Mouse (Mus musculus): ENCODE results near the gene Pphln1. TPM values are rescaled to one million over a fixed set of nuclear protein-coding genes. Genes with fewer than 3 reads are reported as not detected.

Pphln1 gene
- polyA plus RNA-seq, 2 experiments: 20.6 to 32.5 TPM

- WGBS: 52% methylated on average over 5 of the region's 5 CpGs
- no peak for TF ChIP-seq POLR2A (IDR thresholded peaks at IDR 0.05; ENCODE audit: borderline replicate concordance, extremely low read depth, insufficient read depth, insufficient read length)
- no peaks in the 10 kb centered on the region; the same call in 1 of the 2 replicates for H3K4me1 ChIP-seq (ENCODE audit: control insufficient read depth, insufficient read depth, low read length)
- H3K4me3 ChIP-seq (replicated peaks; ENCODE audit: low read length): no peak overlapping the region
- no peak overlapping the region for H3K4me2 ChIP-seq (replicated peaks; ENCODE audit: low read depth, low read length, severe bottlenecking)
- H3K9ac ChIP-seq (ENCODE audit: low read depth, low read length, severe bottlenecking): no peak overlapping the region
- no peaks in the 10 kb centered on the region for H3K27me3 ChIP-seq (ENCODE audit: control insufficient read depth, insufficient read depth, low read length)
- ATAC-seq (ENCODE audit: low FRiP score, low read depth) (no peak), DNase-seq (ENCODE audit: low spot score) (no peak)
- H3K36me3 ChIP-seq (ENCODE audit: control insufficient read depth, insufficient read depth, low read length): peaks cover 25% of the 10 kb centered on the region
- H3K9me3 ChIP-seq (ENCODE audit: control insufficient read depth, low read length): no peaks in the 10 kb centered on the region
- no peak overlapping the region for H3K27ac ChIP-seq (replicated peaks; ENCODE audit: low read depth, low read length)
Observed at GRCm38 (mm10) chr15:93459422-93459821, 61.3 kb downstream of the Pphln1 start.

- H3K9me3 ChIP-seq (ENCODE audit: control insufficient read depth, low read length): no peaks in the 10 kb centered on the region
- no peak overlapping the region for H3K4me3 ChIP-seq (replicated peaks; ENCODE audit: low read length)
- 96% methylated on average over 23 of the region's 23 CpGs for WGBS
- no peak overlapping the region for H3K27ac ChIP-seq (replicated peaks; ENCODE audit: low read depth, low read length)
- H3K27me3 ChIP-seq (ENCODE audit: control insufficient read depth, insufficient read depth, low read length): no peaks in the 10 kb centered on the region
- DNase-seq (ENCODE audit: low spot score) (no peak), ATAC-seq (ENCODE audit: low FRiP score, low read depth) (no peak)
- TF ChIP-seq POLR2A (IDR thresholded peaks at IDR 0.05; ENCODE audit: borderline replicate concordance, extremely low read depth, insufficient read depth, insufficient read length): no peak
- no peaks in the 10 kb centered on the region; the same call in 1 of the 2 replicates for H3K4me1 ChIP-seq (ENCODE audit: control insufficient read depth, insufficient read depth, low read length)
- H3K36me3 ChIP-seq (ENCODE audit: control insufficient read depth, insufficient read depth, low read length): peaks cover 31% of the 10 kb centered on the region
- H3K9ac ChIP-seq (ENCODE audit: low read depth, low read length, severe bottlenecking): no peak overlapping the region
- no peak overlapping the region for H3K4me2 ChIP-seq (replicated peaks; ENCODE audit: low read depth, low read length, severe bottlenecking)
Observed at GRCm38 (mm10) chr15:93461066-93461465, 62.9 kb downstream of the Pphln1 start.

- WGBS: 70% methylated on average over 12 of the region's 12 CpGs
- no peak overlapping the region for H3K27ac ChIP-seq (replicated peaks; ENCODE audit: low read depth, low read length)
Observed at GRCm38 (mm10) chr15:93471651-93472050, 73.5 kb downstream of the Pphln1 start.

GRCm38 (mm10) chr15:93472089-93472488 lies 73.9 kb downstream of the Pphln1 start:
- Histone ChIP-seq H3K36me3 (ENCODE audit: control insufficient read depth, insufficient read depth, low read length) (peaks cover 7% of the 10 kb centered on the region; the same call in 1 of the 2 replicates), H3K4me2 (replicated peaks; ENCODE audit: low read depth, low read length, severe bottlenecking) (no peak overlapping the region), H3K9ac (ENCODE audit: low read depth, low read length, severe bottlenecking) (no peak overlapping the region), H3K4me3 (replicated peaks; ENCODE audit: low read length) (no peak overlapping the region), H3K27me3 (ENCODE audit: control insufficient read depth, insufficient read depth, low read length) (no peaks in the 10 kb centered on the region), H3K27ac (replicated peaks; ENCODE audit: low read depth, low read length) (no peak overlapping the region), H3K4me1 (ENCODE audit: control insufficient read depth, insufficient read depth, low read length) (0 out of 2 replicates have a peak, but pooled peaks cover 5% of the 10 kb centered on the region), H3K9me3 (ENCODE audit: control insufficient read depth, low read length) (no peaks in the 10 kb centered on the region)
- DNase-seq (ENCODE audit: low spot score) (no peak), ATAC-seq (ENCODE audit: low FRiP score, low read depth) (no peak)
- no peak for TF ChIP-seq POLR2A (IDR thresholded peaks at IDR 0.05; ENCODE audit: borderline replicate concordance, extremely low read depth, insufficient read depth, insufficient read length)
- WGBS: 71% methylated on average over 1 of the region's 1 CpGs

More at GRCm38 (mm10) chr15:93471651-93472050, 73.5 kb downstream of the Pphln1 start:
- TF ChIP-seq POLR2A (IDR thresholded peaks at IDR 0.05; ENCODE audit: borderline replicate concordance, extremely low read depth, insufficient read depth, insufficient read length): no peak
- no peak overlapping the region for H3K9ac ChIP-seq (ENCODE audit: low read depth, low read length, severe bottlenecking)
- ATAC-seq (ENCODE audit: low FRiP score, low read depth) (no peak), DNase-seq (ENCODE audit: low spot score) (no peak)
- no peaks in the 10 kb centered on the region for H3K9me3 ChIP-seq (ENCODE audit: control insufficient read depth, low read length)
- H3K27me3 ChIP-seq (ENCODE audit: control insufficient read depth, insufficient read depth, low read length): no peaks in the 10 kb centered on the region
- peaks cover 9% of the 10 kb centered on the region; the same call in 1 of the 2 replicates for H3K36me3 ChIP-seq (ENCODE audit: control insufficient read depth, insufficient read depth, low read length)
- 0 out of 2 replicates have a peak, but pooled peaks cover under 1% of the 10 kb centered on the region for H3K4me1 ChIP-seq (ENCODE audit: control insufficient read depth, insufficient read depth, low read length)
- no peak overlapping the region for H3K4me3 ChIP-seq (replicated peaks; ENCODE audit: low read length)
- no peak overlapping the region for H3K4me2 ChIP-seq (replicated peaks; ENCODE audit: low read depth, low read length, severe bottlenecking)

GRCm38 (mm10) chr15:93474277-93474676 lies 76.1 kb downstream of the Pphln1 start:
- WGBS: 74% methylated on average over 3 of the region's 3 CpGs
- H3K36me3 ChIP-seq (ENCODE audit: control insufficient read depth, insufficient read depth, low read length): peaks cover 6% of the 10 kb centered on the region; the same call in 1 of the 2 replicates
- no peak for TF ChIP-seq POLR2A (IDR thresholded peaks at IDR 0.05; ENCODE audit: borderline replicate concordance, extremely low read depth, insufficient read depth, insufficient read length)
- DNase-seq (ENCODE audit: low spot score) (no peak), ATAC-seq (ENCODE audit: low FRiP score, low read depth) (no peak)
- no peak overlapping the region for H3K27ac ChIP-seq (replicated peaks; ENCODE audit: low read depth, low read length)
- 0 out of 2 replicates have a peak, but pooled peaks cover 7% of the 10 kb centered on the region for H3K4me1 ChIP-seq (ENCODE audit: control insufficient read depth, insufficient read depth, low read length)
- no peak overlapping the region for H3K4me3 ChIP-seq (replicated peaks; ENCODE audit: low read length)
- no peak overlapping the region for H3K4me2 ChIP-seq (replicated peaks; ENCODE audit: low read depth, low read length, severe bottlenecking)
- H3K27me3 ChIP-seq (ENCODE audit: control insufficient read depth, insufficient read depth, low read length): no peaks in the 10 kb centered on the region
- no peaks in the 10 kb centered on the region for H3K9me3 ChIP-seq (ENCODE audit: control insufficient read depth, low read length)
- H3K9ac ChIP-seq (ENCODE audit: low read depth, low read length, severe bottlenecking): no peak overlapping the region
